Mouse (Mus musculus): Measurements from ENCODE around the gene Cdkal1.

The Cdkal1 gene

GRCm38 (mm10) chr13:29572477-29572876 lies 283.0 kb downstream of the Cdkal1 start:
- DNase-seq, result no peak

- no peak for DNase-seq
These were observed 289.8 kb downstream of the Cdkal1 start for GRCm38 (mm10) chr13:29565710-29566109.

GRCm38 (mm10) chr13:29559188-29559587 lies 296.3 kb downstream of the Cdkal1 start:
- no peak for DNase-seq

- DNase-seq, result no peak
These were observed 300.2 kb downstream of the Cdkal1 start for GRCm38 (mm10) chr13:29555160-29555785.

- no peak for DNase-seq
These were observed 301.7 kb downstream of the Cdkal1 start for GRCm38 (mm10) chr13:29553792-29554191.

- DNase-seq, result no peak
These were observed 303.1 kb downstream of the Cdkal1 start for GRCm38 (mm10) chr13:29552322-29552870.

GRCm38 (mm10) chr13:29550886-29551285 lies 304.6 kb downstream of the Cdkal1 start:
- no peak for DNase-seq

GRCm38 (mm10) chr13:29550203-29550602 lies 305.3 kb downstream of the Cdkal1 start:
- DNase-seq, result no peak

- DNase-seq, result no peak
These were observed 305.7 kb downstream of the Cdkal1 start for GRCm38 (mm10) chr13:29549761-29550160.

GRCm38 (mm10) chr13:29537906-29538305 lies 317.6 kb downstream of the Cdkal1 start:
- no peak for DNase-seq

- no peak for DNase-seq
These were observed 321.9 kb downstream of the Cdkal1 start for GRCm38 (mm10) chr13:29533586-29533985.

- no peak for DNase-seq
These were observed 327.1 kb downstream of the Cdkal1 start for GRCm38 (mm10) chr13:29528344-29528743.

- DNase-seq, result no peak
These were observed 334.2 kb downstream of the Cdkal1 start for GRCm38 (mm10) chr13:29521321-29521720.

GRCm38 (mm10) chr13:29514071-29514470 lies 341.4 kb downstream of the Cdkal1 start:
- no peak for DNase-seq

GRCm38 (mm10) chr13:29504861-29505568 lies 350.5 kb downstream of the Cdkal1 start:
- peak in 1 of 2 experiments; percentile 24 for DNase-seq

GRCm38 (mm10) chr13:29503147-29504044 lies 352.1 kb downstream of the Cdkal1 start:
- DNase-seq, result no peak

GRCm38 (mm10) chr13:29502481-29503146 lies 352.9 kb downstream of the Cdkal1 start:
- no peak for DNase-seq

GRCm38 (mm10) chr13:29501173-29501572 lies 354.3 kb downstream of the Cdkal1 start:
- no peak for DNase-seq

GRCm38 (mm10) chr13:29499750-29500149 lies 355.7 kb downstream of the Cdkal1 start:
- DNase-seq, result no peak

- no peak for DNase-seq
These were observed 358.2 kb downstream of the Cdkal1 start for GRCm38 (mm10) chr13:29497286-29497685.

- no peak for DNase-seq
These were observed 365.1 kb downstream of the Cdkal1 start for GRCm38 (mm10) chr13:29490341-29490740.

GRCm38 (mm10) chr13:29489476-29489875 lies 366.0 kb downstream of the Cdkal1 start:
- DNase-seq, result no peak

- DNase-seq, result no peak
These were observed 368.8 kb downstream of the Cdkal1 start for GRCm38 (mm10) chr13:29486709-29487108.
